Mouse (Mus musculus): Measurements from ENCODE around the gene Onecut1.

Gene Onecut1

DNA sequence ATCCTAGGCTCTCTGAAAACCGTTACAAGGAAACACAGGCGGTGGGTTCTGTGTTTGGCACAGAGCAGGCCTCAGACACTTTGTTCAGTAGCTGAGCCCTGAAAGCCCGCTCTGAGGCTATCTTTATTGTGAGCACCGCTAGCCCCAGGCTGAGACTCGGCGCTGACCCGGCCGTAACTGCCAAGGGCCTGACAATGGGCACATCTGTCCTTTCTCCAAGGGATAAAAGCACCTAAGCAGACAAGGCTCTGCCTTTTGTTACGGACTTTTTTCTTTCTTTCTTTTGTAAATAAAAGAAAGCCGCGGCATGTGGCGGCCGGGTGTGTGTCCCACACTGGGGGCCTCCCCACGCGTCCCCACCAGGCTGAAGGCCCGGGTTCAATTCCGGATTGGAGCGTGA, 1.3 kb upstream of the Onecut1 start:
- no peak for DNase-seq (ENCODE audit: low spot score in 2 of 2)

DNA sequence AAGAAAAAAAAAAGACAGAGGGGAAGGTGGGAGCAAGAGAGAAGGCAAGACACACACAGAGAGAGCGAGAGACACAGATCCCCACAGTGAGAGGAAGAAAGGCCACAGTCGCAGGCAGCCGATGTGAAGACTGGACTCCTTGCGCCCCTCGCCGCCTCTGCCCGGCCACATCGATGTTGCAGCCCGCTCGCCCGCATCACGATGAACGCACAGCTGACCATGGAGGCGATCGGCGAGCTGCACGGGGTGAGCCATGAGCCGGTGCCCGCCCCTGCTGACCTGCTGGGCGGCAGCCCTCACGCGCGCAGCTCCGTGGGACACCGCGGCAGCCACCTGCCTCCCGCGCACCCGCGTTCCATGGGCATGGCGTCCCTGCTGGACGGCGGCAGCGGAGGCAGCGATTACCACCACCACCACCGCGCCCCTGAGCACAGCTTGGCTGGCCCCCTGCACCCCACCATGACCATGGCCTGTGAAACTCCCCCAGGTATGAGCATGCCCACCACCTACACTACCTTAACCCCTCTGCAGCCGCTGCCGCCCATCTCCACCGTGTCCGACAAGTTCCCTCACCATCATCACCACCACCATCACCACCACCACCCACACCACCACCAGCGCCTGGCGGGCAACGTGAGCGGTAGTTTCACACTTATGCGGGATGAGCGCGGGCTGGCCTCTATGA, 517 bp downstream of the Onecut1 start:
- no peak for DNase-seq (ENCODE audit: low spot score in 2 of 2)

- DNase-seq (ENCODE audit: low spot score in 2 of 2): no peak
These were observed 1.3 kb downstream of the Onecut1 start for GRCm38 (mm10) chr9:74862783-74863654.

DNA sequence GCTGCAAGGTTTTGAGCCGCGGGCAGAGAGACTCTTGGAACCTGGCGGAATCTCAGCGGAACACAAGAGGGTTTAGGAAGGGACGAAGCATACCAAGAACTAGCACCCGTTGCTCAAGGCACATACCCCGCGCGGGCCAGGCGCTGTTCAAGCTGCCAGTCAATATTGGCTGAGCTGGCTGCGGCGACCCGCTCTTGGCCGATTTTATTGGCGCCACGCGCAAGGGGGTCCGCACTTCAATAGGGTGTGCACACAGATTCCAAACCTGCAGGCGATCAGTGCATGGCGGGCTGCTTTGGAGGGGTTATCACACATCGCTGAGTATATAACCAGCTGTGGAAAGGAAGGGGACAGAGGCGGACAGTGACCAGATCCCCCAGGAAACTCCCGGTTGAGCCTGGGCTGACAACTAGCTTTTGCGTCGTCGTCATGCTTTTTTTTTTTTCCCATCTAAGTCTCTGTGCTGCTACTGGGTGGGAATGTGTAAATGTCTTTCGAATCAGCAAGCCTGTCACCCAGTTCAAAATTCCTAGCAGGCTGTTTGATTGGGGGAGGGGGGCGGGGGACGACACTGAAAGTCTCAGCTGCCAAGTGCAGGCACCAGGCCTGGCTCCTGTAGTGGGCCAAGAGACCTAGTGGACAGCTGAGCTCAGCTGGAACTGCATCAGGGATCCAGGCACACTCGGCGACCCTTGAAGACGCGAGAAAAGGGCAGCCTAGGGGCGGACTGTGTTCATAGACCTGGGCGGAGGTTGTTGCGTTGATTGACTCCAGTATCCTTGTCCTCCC, 2.1 kb downstream of the Onecut1 start:
- no peak for DNase-seq (ENCODE audit: low spot score in 2 of 2)

DNA sequence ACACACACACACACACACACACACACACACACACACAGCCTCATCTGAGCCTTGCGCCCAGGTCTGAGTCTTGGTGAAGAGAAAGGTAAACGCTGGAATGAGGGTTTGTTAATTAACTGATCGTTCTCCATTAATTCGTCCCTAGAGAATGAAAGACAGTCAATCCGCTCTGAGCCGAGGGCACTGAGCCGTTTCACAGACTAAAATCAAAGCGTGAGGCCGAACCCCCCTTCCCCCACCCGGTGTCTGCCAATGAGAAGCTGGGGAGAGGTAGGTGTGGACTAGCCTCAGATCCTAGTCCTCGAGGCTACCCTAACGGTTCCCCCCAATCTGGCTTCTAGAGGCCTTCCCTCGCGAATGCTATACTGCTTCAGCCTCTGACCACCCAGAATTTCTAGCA, 2.8 kb downstream of the Onecut1 start:
- DNase-seq (ENCODE audit: low spot score in 2 of 2): no peak

DNA sequence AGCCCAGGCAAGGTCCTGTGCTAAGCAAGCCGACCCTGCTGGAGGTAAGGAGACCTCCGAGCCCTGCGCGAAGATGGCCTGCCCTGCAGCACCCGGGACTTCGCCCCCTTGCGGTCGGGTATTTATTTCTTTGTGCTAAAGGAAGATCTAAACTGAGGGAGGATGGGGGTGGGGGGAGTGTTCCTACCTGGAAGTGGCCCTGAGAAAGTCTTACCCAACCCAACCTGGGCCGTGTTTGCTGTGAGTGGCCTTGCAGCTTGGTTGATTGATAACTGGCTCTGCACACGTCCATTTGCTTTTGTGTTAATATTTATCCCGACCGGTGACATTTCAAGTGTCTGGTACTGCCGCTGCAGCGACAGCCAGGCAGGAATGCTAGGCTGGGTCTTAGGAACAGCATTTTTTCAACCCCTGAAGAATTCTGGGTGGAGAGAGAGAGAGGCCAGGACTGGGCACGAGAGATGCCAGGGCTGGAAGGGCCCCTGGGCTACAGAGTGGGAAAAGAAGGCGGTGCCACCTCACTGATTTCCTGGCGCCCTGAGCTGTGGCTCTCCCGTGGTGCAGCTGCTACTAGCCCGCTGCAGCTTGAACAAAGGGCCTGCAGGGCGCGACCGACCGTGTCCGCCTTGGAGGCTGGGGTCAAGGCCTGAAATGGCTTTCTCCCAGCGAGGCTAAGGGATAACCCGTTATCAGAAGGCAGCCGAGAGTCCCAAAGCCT, 5.0 kb downstream of the Onecut1 start:
- DNase-seq (ENCODE audit: low spot score in 2 of 2): no peak

- peak in 1 of 2 experiments; percentile 39 for DNase-seq (ENCODE audit: low spot score in 2 of 2)
These were observed 6.0 kb downstream of the Onecut1 start for GRCm38 (mm10) chr9:74867641-74868205.

GRCm38 (mm10) chr9:74868336-74868950, 6.7 kb downstream of the Onecut1 start:
- no peak for DNase-seq (ENCODE audit: low spot score in 2 of 2)

DNA sequence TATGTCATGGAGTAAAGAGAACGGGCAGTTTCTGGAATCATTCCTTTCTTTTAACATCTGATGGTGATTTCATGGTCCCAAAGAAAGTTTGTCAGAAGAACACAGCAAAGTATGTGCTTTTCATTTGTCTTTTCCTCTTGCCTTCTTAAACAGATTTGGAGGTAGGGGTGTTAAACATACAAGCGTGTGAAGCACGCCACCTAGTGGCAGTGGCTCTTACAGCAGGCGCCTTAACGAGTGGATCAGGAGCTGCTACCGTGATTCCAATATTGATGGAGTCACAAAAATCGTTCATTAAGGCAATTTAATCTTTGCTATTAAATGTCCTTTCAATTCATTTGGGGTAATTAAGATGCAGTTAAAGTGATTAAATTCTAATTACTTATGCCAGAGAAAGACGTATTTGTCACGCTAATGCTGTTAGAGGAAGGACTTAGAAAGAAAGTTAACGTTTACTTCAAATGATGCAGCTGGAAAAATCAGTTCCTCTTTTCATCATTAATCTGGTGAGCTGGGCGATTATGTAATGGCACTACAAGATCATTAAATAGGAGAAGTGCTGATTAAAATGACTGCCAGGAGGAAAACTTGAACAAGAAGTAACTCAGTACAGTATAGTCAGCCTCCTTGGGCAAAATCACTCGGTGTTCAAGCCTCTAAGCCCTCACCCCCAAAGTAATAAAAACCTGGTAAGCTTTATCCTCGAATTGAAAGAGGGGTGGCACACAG, 9.4 kb downstream of the Onecut1 start:
- DNase-seq (ENCODE audit: low spot score in 2 of 2): peak; percentile 12 to 20

- no peak for DNase-seq (ENCODE audit: low spot score in 2 of 2)
These were observed 14.6 kb downstream of the Onecut1 start for GRCm38 (mm10) chr9:74876328-74876727.

DNA sequence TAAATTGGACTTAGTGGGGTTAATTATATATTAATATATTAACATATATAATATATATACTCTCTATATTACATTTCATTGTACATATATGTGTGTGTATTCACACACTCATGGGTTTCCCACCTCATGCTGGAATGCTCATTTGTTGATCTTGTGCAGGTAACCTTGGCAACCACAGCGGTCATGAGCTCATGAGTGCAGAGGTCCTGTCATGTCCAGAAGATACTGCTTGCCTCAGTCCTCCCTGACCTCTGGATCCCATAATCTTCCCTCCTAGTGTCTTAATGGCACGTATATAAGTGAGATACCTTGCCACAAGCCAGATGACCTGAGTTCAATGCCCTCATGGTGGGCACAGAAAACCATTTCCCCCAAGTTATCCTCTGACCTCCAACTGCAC, 16.0 kb downstream of the Onecut1 start:
- DNase-seq (ENCODE audit: low spot score in 2 of 2): no peak

GRCm38 (mm10) chr9:74887866-74888265, 26.1 kb downstream of the Onecut1 start:
- DNase-seq (ENCODE audit: low spot score in 2 of 2): no peak

GRCm38 (mm10) chr9:74896742-74897141, 35.0 kb downstream of the Onecut1 start:
- no peak for DNase-seq (ENCODE audit: low spot score in 2 of 2)

GRCm38 (mm10) chr9:74897375-74897982, 35.8 kb downstream of the Onecut1 start:
- no peak for DNase-seq (ENCODE audit: low spot score in 2 of 2)

DNA sequence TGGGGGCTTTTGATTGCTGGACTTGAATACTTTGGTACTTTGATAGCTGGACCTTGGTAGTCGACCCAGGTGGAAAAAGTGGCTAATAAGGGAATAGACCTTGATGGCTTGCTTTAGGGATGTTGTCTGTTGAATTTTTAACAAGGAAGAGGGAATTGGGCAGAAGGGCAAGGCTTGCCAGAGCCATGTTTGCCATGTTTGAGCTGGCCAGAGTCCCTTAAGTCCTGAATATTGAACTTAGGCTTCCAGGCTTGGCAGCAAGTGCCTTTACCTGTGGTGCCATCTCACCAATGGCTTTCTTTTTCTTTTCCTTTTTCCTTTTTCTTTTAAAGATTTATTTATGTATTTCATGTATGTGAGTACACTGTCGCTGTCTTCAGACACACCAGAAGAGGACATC, 38.4 kb downstream of the Onecut1 start:
- no peak for DNase-seq (ENCODE audit: low spot score in 2 of 2)

- peak; percentile 50 to 62 for DNase-seq (ENCODE audit: low spot score in 2 of 2)
These were observed 43.3 kb downstream of the Onecut1 start for GRCm38 (mm10) chr9:74904866-74905508.

- no peak for DNase-seq (ENCODE audit: low spot score in 2 of 2)
These were observed 45.2 kb downstream of the Onecut1 start for GRCm38 (mm10) chr9:74906951-74907350.

GRCm38 (mm10) chr9:74909245-74909644, 47.5 kb downstream of the Onecut1 start:
- peak; percentile 17 to 46 for DNase-seq (ENCODE audit: low spot score in 2 of 2)

GRCm38 (mm10) chr9:74910226-74910759, 48.6 kb downstream of the Onecut1 start:
- no peak for DNase-seq (ENCODE audit: low spot score in 2 of 2)
